Mouse (Mus musculus) lung, postnatal 0 days (tissue): ENCODE measurements around the gene Fam241b.

ENCODE experiments used
- CTCF ChIP-seq: IDR thresholded peaks from 2 replicates; pipeline ENCODE4 v1.5.1; 2016; ENCODE audit warnings: antibody characterized with exemption, mild to moderate bottlenecking
- EP300 ChIP-seq: IDR thresholded peaks from 2 replicates; pipeline ENCODE4 v1.6.1; 2016; ENCODE audit warnings: antibody characterized with exemption, mild to moderate bottlenecking, control low read depth

DNA sequence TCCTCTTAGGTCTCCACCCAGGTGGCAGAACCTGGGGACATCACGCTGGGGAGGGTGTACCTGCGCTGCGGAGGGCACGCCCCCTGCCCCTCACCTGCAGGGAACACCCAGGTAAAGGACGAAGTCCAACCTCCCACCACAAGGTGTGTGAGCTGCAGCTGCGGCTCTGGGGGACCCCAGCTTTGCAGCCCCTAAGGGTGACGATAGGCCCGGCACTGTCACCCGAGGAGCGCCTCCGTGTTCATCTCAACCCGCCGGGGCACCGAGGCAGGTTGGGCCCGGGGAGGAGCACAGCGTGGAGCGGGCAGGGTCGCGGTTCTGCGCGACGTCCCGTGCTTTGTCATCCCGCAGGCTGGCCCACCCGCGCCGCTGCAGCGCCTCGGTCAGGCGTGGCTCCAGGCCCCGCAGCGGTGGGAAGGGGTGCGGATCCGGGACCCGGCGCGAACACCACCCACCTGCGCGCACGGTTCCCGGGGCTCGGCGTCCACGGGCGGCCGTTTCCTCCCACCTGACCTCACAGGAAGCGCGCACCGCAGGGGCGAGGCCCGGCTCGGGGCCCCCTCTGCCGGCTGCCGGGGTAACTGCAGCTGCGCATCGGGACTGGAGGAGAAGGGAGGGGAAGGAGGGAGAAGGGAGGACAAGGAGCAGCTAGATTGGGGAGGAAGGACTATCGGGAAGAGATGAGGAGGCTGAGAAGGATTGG is 33.1 kb downstream of the Fam241b start:
- TF ChIP-seq CTCF (peak; percentile 82), EP300 (no peak)
